Mouse (Mus musculus): Measurements from ENCODE around the gene Gper1.

DNA sequence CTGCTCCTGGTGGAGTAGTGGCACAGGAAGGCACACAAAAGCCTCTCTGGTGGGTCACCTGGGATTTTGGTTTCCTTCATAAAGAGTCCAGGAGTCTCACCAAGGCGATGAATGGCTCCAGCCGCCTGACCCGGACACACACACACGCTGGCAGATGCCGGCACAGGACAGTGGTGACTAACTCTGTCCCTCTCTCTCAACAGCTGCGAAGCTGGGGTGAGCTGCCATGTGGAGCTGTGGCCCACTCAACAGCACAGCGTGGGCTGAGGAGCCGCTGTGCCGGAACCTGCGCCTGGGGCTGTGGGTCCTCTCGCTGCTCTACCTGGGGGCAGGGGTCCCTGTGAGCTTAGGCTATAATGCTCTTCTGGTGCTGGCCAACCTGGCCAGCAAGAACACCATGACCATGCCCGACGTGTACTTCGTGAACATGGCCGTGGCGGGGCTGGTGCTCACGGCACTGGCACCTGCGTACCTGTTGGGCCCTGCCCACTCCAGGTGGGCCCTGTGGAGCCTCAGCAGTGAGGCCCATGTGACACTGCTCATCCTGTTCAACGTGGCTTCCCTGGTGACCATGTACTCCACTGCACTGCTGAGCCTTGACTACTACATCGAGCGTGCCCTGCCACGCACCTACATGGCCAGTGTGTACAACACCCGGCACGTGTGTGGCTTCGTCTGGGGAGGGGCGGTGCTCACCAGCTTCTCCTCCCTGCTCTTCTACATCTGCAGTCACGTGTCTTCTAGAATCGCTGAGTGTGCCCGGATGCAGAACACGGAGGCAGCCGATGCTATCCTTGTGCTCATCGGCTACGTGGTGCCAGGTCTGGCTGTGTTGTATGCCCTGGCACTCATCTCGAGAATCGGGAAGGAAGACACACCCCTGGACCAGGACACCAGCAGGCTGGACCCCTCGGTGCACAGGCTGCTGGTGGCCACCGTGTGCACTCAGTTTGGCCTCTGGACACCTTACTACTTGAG is 30.4 kb upstream of the Gper1 start:
- no peak for TF ChIP-seq CTCF (IDR thresholded peaks at IDR 0.05; ENCODE audit: borderline replicate concordance, extremely low read depth, insufficient read depth, insufficient read length)
- no peak for TF ChIP-seq POLR2A (IDR thresholded peaks at IDR 0.05; ENCODE audit: borderline replicate concordance, extremely low read depth, insufficient read depth, insufficient read length, poor library complexity, severe bottlenecking)
